Mouse (Mus musculus) kidney, embryonic 16.5 days (tissue): ENCODE measurements around the gene Clrn1. TPM values are rescaled to one million over a fixed set of nuclear protein-coding genes. Genes with fewer than 3 reads are reported as not detected.

Experiments used
- ATAC-seq: fragments of 200-750 bp; cut with Nextera tagmentation; 2 replicates; pipeline ENCODE4 v1.8.0; 2017; ENCODE audit warnings: moderate TSS enrichment; ENCODE audit not compliant: low FRiP score, low TSS enrichment
- H3K27ac ChIP-seq: fragments of 300-500 bp; sonication (generic); 2 replicates; pipeline ENCODE4 v1.5.1; 2014; ENCODE audit warnings: low read length
- H3K27me3 ChIP-seq: fragments of 300-500 bp; sonication (generic); 2 replicates; pipeline ENCODE4 v1.6.1; 2014; ENCODE audit warnings: low read length, control low read depth, mixed read lengths; ENCODE audit not compliant: insufficient read depth
- H3K36me3 ChIP-seq: fragments of 300-500 bp; sonication (generic); 2 replicates; pipeline ENCODE4 v1.6.1; 2014; ENCODE audit warnings: low read length, control low read depth, mixed read lengths; ENCODE audit not compliant: insufficient read depth
- H3K4me1 ChIP-seq: fragments of 300-500 bp; sonication (generic); 2 replicates; pipeline ENCODE4 v1.6.1; 2014; ENCODE audit warnings: low read length, control low read depth, mixed read lengths; ENCODE audit not compliant: insufficient read depth
- H3K4me2 ChIP-seq: fragments of 300-500 bp; sonication (generic); replicated peaks from 2 replicates; pipeline ENCODE4 v1.6.1; 2014; ENCODE audit warnings: low read depth, low read length
- H3K4me3 ChIP-seq: fragments of 300-500 bp; sonication (generic); 2 replicates; pipeline ENCODE4 v1.5.1; 2014; ENCODE audit warnings: mild to moderate bottlenecking, low read length
- H3K9ac ChIP-seq: fragments of 300-500 bp; sonication (generic); replicated peaks from 2 replicates; pipeline ENCODE4 v1.6.1; 2014; ENCODE audit warnings: low read length
- H3K9me3 ChIP-seq: fragments of 300-500 bp; sonication (generic); 2 replicates; pipeline ENCODE4 v1.6.1; 2016; ENCODE audit warnings: low read length, control low read depth
- WGBS: fragments of 180-500 bp; shearing (Covaris S2); extraction: QIAGEN DNeasy Blood & Tissue Kit; methylation state at CpG from one replicate; pipeline ENCODE4 v1.1.7; 2014; 5-methylcytosine and 5-hydroxymethylcytosine counted together
- polyA plus RNA-seq: library from polyadenylated mRNA; unstranded; fragments of >200 nt; fragmentation: Nextera tagmentation; extraction: Ambion mirVana; gene quantifications from 2 replicates; pipeline ENCODE4 v1.2.1, GENCODE M21; 2015

The Clrn1 gene
- polyA plus RNA-seq, 1 experiment from 2014 or later = 3.7 TPM

DNA sequence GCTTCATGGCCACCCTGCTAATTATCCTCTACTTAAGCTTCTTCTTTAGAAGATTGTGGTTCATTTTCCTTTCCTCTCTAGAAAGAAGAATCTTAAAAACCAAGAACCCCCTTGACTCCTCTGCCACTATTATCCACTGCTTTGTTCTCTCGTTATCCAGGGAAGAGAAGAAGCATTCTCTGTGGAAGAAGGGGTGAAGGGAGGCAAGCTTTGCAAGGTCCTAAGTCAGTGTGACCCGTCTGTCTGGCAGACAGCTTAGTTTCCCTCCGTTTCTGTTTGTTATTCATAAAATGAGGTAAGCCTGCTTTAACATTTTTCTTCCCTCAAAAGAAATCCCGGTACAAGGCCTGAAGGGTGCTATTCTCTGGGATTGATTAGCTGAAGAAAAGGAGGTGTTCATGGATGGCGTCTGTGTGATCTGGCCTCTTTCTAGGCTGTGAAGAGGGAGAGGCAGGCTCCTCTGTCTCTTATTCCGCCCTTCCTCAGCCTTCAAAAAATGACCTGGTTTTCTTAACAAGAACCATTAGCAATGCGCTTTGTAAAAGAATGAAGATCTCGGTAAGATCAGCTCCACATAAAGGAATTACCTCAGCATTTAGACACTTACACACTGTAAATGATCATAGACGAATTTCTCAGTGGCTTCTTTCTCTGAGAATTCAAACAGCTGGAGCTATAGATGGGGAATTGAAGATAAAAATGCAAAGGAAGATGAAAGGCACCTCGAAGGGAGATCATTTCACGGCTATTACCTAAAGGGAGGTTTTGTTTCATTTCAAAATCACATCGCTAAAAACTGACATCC, 75.8 kb downstream of the Clrn1 start:
- 59% methylated on average over 12 of the region's 12 CpGs for WGBS
- no peak overlapping the region for H3K27ac ChIP-seq
- ATAC-seq = no peak

DNA sequence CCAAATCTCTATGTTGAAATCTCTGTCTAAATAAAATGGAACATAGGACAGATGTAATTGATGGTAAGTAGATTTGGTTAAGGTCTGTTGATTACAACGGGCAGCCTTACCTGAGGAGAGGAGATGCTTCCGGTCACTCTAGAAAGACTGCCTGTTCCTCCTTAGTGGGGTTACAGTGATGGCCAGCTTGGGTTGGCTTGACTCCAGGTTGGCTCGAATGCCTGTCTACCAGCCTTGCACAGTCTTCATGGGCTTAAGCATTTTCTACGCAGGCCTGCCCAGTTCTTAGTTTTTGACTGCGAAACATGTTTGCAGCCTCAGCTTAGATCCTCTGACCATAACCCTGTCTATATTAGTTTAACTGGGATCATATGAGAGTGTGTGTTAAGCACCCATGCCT, 76.5 kb downstream of the Clrn1 start:
- H3K27ac ChIP-seq = no peak overlapping the region
- H3K9ac ChIP-seq = no peak overlapping the region
- H3K4me3 ChIP-seq = no peak overlapping the region
- H3K27me3 ChIP-seq = no peaks in the 10 kb centered on the region
- H3K4me2 ChIP-seq = no peak overlapping the region
- no peak for ATAC-seq
- no peaks in the 10 kb centered on the region for H3K36me3 ChIP-seq
- H3K4me1 ChIP-seq = no peaks in the 10 kb centered on the region
- no peaks in the 10 kb centered on the region for H3K9me3 ChIP-seq
- 87% methylated on average over 5 of the region's 5 CpGs for WGBS

More for the DNA sequence above, 75.8 kb downstream of the Clrn1 start:
- H3K4me2 ChIP-seq = no peak overlapping the region
- H3K9ac ChIP-seq = no peak overlapping the region
- H3K27me3 ChIP-seq = no peaks in the 10 kb centered on the region
- no peaks in the 10 kb centered on the region for H3K36me3 ChIP-seq
- H3K4me3 ChIP-seq = no peak overlapping the region
- H3K4me1 ChIP-seq = no peaks in the 10 kb centered on the region
- H3K9me3 ChIP-seq = no peaks in the 10 kb centered on the region

DNA sequence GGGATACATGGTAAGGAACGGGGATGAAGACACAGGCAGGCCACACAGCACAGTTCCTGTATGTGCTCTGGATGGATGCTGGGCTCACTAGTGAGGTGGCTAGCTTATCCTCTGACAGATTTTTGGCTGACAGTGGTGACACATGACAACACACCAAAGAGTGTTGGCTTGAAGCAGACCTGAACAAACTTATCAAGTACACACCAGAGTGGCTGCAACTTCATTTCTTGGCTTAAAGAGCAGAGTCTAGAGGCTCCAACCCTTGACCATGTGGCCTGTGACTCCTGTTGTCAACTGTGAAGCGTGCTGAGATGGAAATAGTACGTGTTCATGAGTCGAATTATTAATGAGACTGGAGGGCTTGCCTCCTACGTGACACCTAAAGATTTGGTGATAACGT, 80.4 kb downstream of the Clrn1 start:
- WGBS = 83% methylated on average over 6 of the region's 6 CpGs
- Histone ChIP-seq H3K36me3 (no peaks in the 10 kb centered on the region), H3K4me2 (no peak overlapping the region), H3K4me1 (no peaks in the 10 kb centered on the region), H3K4me3 (no peak overlapping the region), H3K9me3 (no peaks in the 10 kb centered on the region), H3K27ac (no peak overlapping the region), H3K9ac (no peak overlapping the region), H3K27me3 (no peaks in the 10 kb centered on the region)
- no peak for ATAC-seq

DNA sequence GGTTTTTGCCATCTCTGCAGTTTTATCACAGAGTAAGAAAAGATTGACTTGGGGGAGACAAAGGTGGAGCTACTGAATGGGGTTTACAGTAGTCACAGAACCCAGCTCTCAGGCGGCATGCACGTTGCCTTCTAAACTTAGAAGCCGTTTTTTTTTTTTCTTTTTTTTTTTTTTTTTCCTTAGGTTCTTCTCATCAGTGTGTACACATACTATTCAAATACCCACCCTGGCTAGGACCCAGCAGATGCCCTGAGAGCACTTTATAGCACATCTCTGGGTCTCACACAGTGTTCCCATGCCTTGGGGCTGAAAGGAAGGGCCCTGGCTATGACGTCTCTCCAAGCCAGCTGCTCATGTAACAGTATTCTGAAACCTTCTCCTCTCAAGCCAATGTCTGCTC, 86.5 kb downstream of the Clrn1 start:
- no peaks in the 10 kb centered on the region for H3K36me3 ChIP-seq
- H3K9me3 ChIP-seq = no peaks in the 10 kb centered on the region
- H3K9ac ChIP-seq = no peak overlapping the region
- no peaks in the 10 kb centered on the region for H3K4me1 ChIP-seq
- no peaks in the 10 kb centered on the region for H3K27me3 ChIP-seq
- H3K4me3 ChIP-seq = no peak overlapping the region
- 81% methylated on average over 4 of the region's 4 CpGs for WGBS
- ATAC-seq = no peak
- no peak overlapping the region for H3K27ac ChIP-seq
- H3K4me2 ChIP-seq = no peak overlapping the region

DNA sequence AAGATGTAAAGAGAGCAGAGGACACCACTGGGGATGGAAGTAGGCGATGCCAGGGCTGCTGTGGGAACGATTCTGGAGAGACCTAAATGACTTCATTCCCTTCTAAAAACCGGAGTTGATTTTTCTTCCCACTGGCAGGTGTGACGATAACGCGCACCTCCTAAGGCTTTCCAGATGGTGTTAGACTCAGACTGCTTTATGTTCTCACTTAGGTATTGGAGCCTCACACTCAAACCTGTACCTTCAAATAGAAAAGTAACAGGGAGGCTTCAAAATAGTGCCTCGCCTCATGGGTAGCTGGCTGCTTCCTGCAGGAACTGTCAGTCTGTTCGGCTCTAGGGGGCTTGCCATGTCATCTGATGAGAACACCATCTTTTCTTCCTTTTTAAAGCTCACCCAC, 86.9 kb downstream of the Clrn1 start:
- H3K4me3 ChIP-seq = no peak overlapping the region
- H3K27me3 ChIP-seq = no peaks in the 10 kb centered on the region
- no peak for ATAC-seq
- H3K9ac ChIP-seq = no peak overlapping the region
- H3K4me1 ChIP-seq = no peaks in the 10 kb centered on the region
- no peak overlapping the region for H3K27ac ChIP-seq
- WGBS = 86% methylated on average over 8 of the region's 8 CpGs
- H3K4me2 ChIP-seq = no peak overlapping the region
- H3K36me3 ChIP-seq = no peaks in the 10 kb centered on the region
- no peaks in the 10 kb centered on the region for H3K9me3 ChIP-seq

Other genes with a start within 250 kb of the Clrn1 start
- gene Erich6, start 248.1 kb downstream of the Clrn1 start, polyA plus RNA-seq = not detected in 2 replicates
- 3.7 and 3.9 TPM in 2 replicates for gene Siah2, start 192.9 kb downstream of the Clrn1 start, polyA plus RNA-seq
- gene Mindy4b-ps, start 63.0 kb downstream of the Clrn1 start, polyA plus RNA-seq = not detected in 2 replicates
- gene Med12l, start 120.5 kb upstream of the Clrn1 start, polyA plus RNA-seq = 2.1 and 2.3 TPM in 2 replicates
- 0.67 and 0.80 TPM in 2 replicates for gene Gpr171, start 216.5 kb upstream of the Clrn1 start, polyA plus RNA-seq